Mouse (Mus musculus) bone marrow macrophage, adult 2 months (primary cell): ENCODE data around the gene Nptx1. TPM values are rescaled to one million over a fixed set of nuclear protein-coding genes. Genes with fewer than 3 reads are reported as not detected.

Experiments used
- H3K27ac ChIP-seq: 2 replicates; pipeline ENCODE4 v1.5.1; 2012; ENCODE audit warnings: low read depth, low read length; ENCODE audit not compliant: insufficient read depth
- H3K4me1 ChIP-seq: 2 replicates; pipeline ENCODE4 v1.6.1; 2012; ENCODE audit warnings: low read length; ENCODE audit not compliant: control insufficient read depth, insufficient read depth
- H3K4me3 ChIP-seq: 2 replicates; pipeline ENCODE4 v1.5.1; 2012; ENCODE audit warnings: mild to moderate bottlenecking, low read length, moderate library complexity; ENCODE audit not compliant: insufficient read depth
- CTCF ChIP-seq: IDR thresholded peaks from 2 replicates; pipeline ENCODE4 v1.5.1; 2012; ENCODE audit warnings: low read depth, mild to moderate bottlenecking, low read length, moderate library complexity
- POLR2A ChIP-seq: IDR thresholded peaks from 2 replicates; pipeline ENCODE4 v1.6.1; 2012; ENCODE audit warnings: mild to moderate bottlenecking, low read depth, low read length, borderline replicate concordance
- polyA plus RNA-seq: library from polyadenylated mRNA; stranded (reverse); fragments of >200 nt; gene quantifications from 2 replicates; pipeline ENCODE4 v1.2.4, GENCODE M21; 2012; ENCODE audit not compliant: missing spikeins, insufficient read depth, insufficient read length

Nptx1 gene
- polyA plus RNA-seq, 1 experiment: 0.21 TPM

DNA sequence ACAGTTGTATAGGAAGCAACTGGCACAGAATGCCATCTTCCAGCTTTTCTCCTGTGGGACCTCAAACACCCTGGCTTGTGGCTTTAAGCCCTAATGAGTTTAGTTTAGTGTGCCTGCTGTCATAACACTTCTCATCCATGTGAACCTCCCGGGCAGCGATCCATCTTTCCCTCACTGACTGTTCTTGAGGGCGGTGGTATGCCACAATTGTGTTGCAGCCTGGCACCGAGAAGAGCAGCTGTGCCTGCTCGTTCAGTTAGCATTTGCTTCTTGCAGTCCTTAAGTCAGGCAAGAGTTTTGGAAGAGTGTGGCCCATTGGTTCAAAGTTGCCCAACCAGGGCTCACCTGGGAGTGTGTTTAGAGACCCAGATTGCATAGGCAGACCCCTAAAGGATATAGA, 51.4 kb downstream of the Nptx1 start:
- 0 out of 2 replicates have a peak, but pooled peaks cover 2% of the 10 kb centered on the region for H3K4me1 ChIP-seq

DNA sequence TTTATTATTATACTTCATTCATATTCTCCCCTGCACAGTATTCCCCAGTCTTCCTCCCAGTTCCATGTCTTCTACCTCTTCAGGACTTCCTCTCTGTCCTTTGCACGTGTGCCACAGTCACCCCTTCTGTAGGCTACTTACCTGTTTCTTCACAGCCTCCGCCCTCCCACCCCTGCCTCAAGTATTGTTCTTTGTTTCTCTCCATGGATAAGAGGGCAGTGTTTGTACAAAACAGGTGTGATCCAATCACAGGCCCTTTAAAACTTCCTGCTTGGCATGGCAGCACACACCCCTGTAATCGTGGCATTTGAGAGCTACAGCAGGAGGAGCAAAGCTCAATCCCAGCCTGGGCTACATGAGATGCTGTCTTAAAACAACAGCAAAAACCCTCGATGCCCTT, 54.0 kb downstream of the Nptx1 start:
- H3K4me1 ChIP-seq: peaks cover 6% of the 10 kb centered on the region
- no peak overlapping the region for H3K4me3 ChIP-seq
- no peak for TF ChIP-seq POLR2A
- TF ChIP-seq CTCF: no peak
- no peak overlapping the region for H3K27ac ChIP-seq

More for the DNA sequence above, 51.4 kb downstream of the Nptx1 start:
- TF ChIP-seq POLR2A: no peak
- no peak for TF ChIP-seq CTCF
- no peak overlapping the region for H3K4me3 ChIP-seq
- H3K27ac ChIP-seq: no peak overlapping the region

DNA sequence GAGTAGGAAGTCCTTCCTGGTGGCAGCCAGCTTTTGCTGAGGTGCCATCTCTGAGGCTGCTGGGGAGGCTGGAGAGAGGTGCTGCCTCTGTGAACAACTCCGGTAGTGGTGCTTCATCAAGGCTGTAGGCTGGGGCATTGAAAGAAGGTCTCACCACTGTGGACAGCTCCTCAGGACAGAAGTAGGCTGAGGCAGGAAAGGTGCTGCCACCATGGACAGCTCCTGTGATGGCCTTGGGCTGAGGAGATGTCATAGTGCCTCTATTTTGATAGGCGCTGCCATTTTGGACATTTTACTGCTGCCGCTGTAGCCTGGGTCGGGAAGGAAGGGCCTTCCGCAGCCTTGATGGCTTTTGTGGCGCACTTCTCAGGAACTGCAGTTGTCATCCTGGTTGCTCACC, 54.7 kb downstream of the Nptx1 start:
- TF ChIP-seq CTCF (no peak), POLR2A (no peak)
- Histone ChIP-seq H3K4me3 (no peak overlapping the region), H3K27ac (no peak overlapping the region), H3K4me1 (peaks cover 6% of the 10 kb centered on the region)

DNA sequence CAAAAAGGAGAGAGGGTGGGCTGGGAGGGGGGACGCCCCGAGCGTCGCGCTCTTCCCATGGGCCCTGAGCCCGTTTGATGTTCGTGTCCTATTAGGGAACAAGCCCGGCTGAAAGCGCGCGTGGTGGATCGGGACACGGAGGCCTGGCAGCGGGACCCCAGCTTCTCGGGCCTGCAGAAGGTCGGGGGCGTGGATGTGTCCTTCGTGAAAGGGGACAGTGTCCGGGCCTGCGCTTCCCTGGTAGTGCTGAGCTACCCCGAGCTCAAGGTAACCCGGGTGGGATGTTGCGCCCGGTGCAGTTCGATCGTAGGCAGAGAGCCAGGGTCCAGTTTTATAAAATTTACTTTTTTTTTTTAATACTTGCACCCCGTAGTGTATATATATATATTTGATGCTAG, 55.9 kb downstream of the Nptx1 start:
- Histone ChIP-seq H3K27ac (no peak overlapping the region), H3K4me1 (peaks cover 6% of the 10 kb centered on the region), H3K4me3 (peak overlapping the region; percentile 97)
- TF ChIP-seq POLR2A (no peak), CTCF (no peak)

DNA sequence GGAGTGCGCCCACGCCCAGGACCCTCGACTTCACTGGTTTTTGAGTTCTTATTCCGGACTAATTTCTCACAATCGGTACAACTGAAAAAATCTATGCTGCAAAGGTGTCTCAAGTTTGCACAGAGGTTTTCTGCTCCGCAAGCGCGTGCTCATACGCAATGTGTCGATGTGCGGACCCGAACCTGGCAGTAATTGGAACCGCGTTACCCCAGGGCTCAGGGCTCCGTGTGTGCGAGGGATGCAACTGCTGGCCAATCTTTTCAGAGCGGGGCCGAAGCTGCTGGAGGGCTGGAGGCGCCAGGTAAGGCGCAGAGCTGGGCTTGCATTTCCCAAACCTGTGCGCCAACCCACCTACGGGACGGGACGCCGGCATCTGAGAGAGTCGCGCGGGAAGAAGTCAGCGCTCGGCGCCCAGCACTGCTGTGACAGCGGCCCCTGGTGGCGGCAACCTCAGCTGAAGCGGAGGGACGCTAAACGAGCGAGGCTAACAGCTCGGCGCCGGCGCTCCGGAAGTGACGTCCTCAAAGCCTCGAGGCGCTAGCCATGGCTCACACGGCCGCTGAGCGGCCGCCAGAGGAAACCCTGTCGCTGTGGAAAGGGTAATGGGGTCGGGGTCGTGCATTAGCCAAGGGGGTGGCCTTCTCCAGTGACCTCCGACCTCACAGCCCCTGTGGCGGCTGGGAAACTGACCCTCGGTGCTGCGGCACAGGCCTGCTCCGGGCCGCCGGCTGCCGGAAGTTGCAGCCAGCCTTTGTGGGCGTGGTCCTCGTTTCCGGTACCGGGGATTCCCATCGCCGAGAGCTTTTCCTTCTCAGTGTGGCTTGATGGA, 56.5 kb downstream of the Nptx1 start, which contains the start of gene Endov:
Gene Endov, plus strand, starts transcription at position 487 of the 829 bp plus-strand sequence.
- peak within 1 kb of the TSS; percentile 97 for H3K4me3 ChIP-seq
- peak within 1 kb of the TSS; percentile 76 for H3K27ac ChIP-seq
- H3K4me1 ChIP-seq: peaks cover 6% of the 10 kb centered on the region
- no peak for TF ChIP-seq POLR2A
- peak; percentile 66 for TF ChIP-seq CTCF

Other genes with a start within 250 kb of the Nptx1 start
- 105 and 120 TPM in 2 replicates for gene Eif4a3, start 247.7 kb downstream of the Nptx1 start, polyA plus RNA-seq
- not detected in 2 replicates for gene Card14, start 240.0 kb downstream of the Nptx1 start, polyA plus RNA-seq
- 39.6 and 41.9 TPM in 2 replicates for gene Sgsh, start 192.2 kb downstream of the Nptx1 start, polyA plus RNA-seq
- 50.6 and 63.4 TPM in 2 replicates for gene Slc26a11, start 192.2 kb downstream of the Nptx1 start, polyA plus RNA-seq
- 181 and 187 TPM in 2 replicates for gene Rnf213, start 154.7 kb downstream of the Nptx1 start, polyA plus RNA-seq
- 7.0 and 7.7 TPM in 2 replicates for gene Endov, start 56.4 kb downstream of the Nptx1 start, polyA plus RNA-seq
- 19.4 and 23.8 TPM in 2 replicates for gene Rptor, start 55.2 kb upstream of the Nptx1 start, polyA plus RNA-seq